Mouse (Mus musculus): Measurements from ENCODE around the gene Psg22. TPM values are rescaled to one million over a fixed set of nuclear protein-coding genes. Genes with fewer than 3 reads are reported as not detected.

Gene Psg22
- not detected for polyA plus RNA-seq (2015; fragmentation: Illumina TruSeq; extraction: RNeasy Lipid Tissue Mini Kit (QIAGEN cat#74804); ENCODE audit: low read depth, low replicate concordance)

DNA sequence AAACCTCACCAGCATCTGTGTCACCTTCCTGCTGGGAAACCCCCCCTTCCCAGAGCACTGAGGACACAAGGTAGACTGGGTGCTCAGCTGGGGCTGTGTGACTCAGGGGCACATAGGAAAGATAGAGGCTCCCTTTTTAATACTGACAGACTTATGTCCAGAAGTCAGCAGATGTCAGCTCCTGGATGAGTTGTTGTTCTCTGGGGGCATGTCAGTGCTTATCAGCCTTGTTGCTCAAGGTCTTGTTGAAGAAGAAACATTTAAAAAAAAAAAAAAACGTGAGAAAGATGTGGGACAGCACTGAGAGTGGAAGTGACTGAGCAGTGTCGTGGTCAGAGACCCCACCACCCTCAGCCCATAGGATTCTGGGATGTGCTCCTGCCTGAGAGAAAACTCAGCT lies at the start of gene Psg22:
Psg22 (plus strand) TSS at position 301 of the 400 bp plus-strand sequence.

DNA sequence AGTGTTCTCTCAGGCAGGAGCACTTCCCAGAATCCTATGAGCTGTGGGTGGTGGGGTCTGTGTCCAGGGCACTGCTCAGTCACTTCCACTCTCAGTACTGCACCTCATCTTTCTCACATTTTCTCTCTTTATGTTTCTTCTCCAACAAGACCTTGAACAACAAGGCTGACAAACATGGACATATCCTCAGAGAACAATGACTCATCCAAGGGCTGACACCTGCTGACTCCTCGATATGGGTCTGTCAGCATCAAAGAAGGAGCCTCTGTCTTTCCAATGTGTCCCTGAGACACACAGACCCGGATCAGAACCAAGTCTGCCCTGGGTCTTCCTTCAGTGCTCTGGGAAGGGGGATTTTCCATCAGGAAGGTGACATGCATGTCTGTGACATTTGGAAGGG lies 31.8 kb upstream of the Psg22 start, which contains the start of gene Psg20:
Psg20 (minus strand) TSS at position 101 of the 400 bp plus-strand sequence.

Other genes starting within 250 kb of the Psg22 start
- gene Psg26, start 233.9 kb upstream of the Psg22 start, polyA plus RNA-seq (2015; fragmentation: Illumina TruSeq; extraction: RNeasy Lipid Tissue Mini Kit (QIAGEN cat#74804); ENCODE audit: low read depth, low replicate concordance) = not detected
- gene Psg25, start 185.8 kb upstream of the Psg22 start, polyA plus RNA-seq (2015; fragmentation: Illumina TruSeq; extraction: RNeasy Lipid Tissue Mini Kit (QIAGEN cat#74804); ENCODE audit: low read depth, low replicate concordance) = not detected
- not detected for gene Psg27, start 150.8 kb upstream of the Psg22 start, polyA plus RNA-seq (2015; fragmentation: Illumina TruSeq; extraction: RNeasy Lipid Tissue Mini Kit (QIAGEN cat#74804); ENCODE audit: low read depth, low replicate concordance)
- gene Psg23, start 101.6 kb upstream of the Psg22 start, polyA plus RNA-seq (2015; fragmentation: Illumina TruSeq; extraction: RNeasy Lipid Tissue Mini Kit (QIAGEN cat#74804); ENCODE audit: low read depth, low replicate concordance) = not detected
- gene Psg21, start 61.4 kb upstream of the Psg22 start, polyA plus RNA-seq (2015; fragmentation: Illumina TruSeq; extraction: RNeasy Lipid Tissue Mini Kit (QIAGEN cat#74804); ENCODE audit: low read depth, low replicate concordance) = not detected
- not detected for gene Psg20, start 31.9 kb upstream of the Psg22 start, polyA plus RNA-seq (2015; fragmentation: Illumina TruSeq; extraction: RNeasy Lipid Tissue Mini Kit (QIAGEN cat#74804); ENCODE audit: low read depth, low replicate concordance)
- gene Psg19, start 80.4 kb downstream of the Psg22 start, polyA plus RNA-seq (2015; fragmentation: Illumina TruSeq; extraction: RNeasy Lipid Tissue Mini Kit (QIAGEN cat#74804); ENCODE audit: low read depth, low replicate concordance) = not detected
- not detected for gene Psg17, start 103.5 kb downstream of the Psg22 start, polyA plus RNA-seq (2015; fragmentation: Illumina TruSeq; extraction: RNeasy Lipid Tissue Mini Kit (QIAGEN cat#74804); ENCODE audit: low read depth, low replicate concordance)
- 2.0 TPM for gene Mill2, start 121.9 kb downstream of the Psg22 start, polyA plus RNA-seq (2015; fragmentation: Illumina TruSeq; extraction: RNeasy Lipid Tissue Mini Kit (QIAGEN cat#74804); ENCODE audit: low read depth, low replicate concordance)
- 23.2 TPM for gene Pglyrp1, start 153.2 kb downstream of the Psg22 start, polyA plus RNA-seq (2015; fragmentation: Illumina TruSeq; extraction: RNeasy Lipid Tissue Mini Kit (QIAGEN cat#74804); ENCODE audit: low read depth, low replicate concordance)
- gene Ccdc61, start 192.3 kb downstream of the Psg22 start, polyA plus RNA-seq (2015; fragmentation: Illumina TruSeq; extraction: RNeasy Lipid Tissue Mini Kit (QIAGEN cat#74804); ENCODE audit: low read depth, low replicate concordance) = 11.0 TPM
- 20.2 TPM for gene Nova2, start 207.8 kb downstream of the Psg22 start, polyA plus RNA-seq (2015; fragmentation: Illumina TruSeq; extraction: RNeasy Lipid Tissue Mini Kit (QIAGEN cat#74804); ENCODE audit: low read depth, low replicate concordance)

Measured in brain, adult 10 weeks (tissue).